Mouse (Mus musculus) liver, embryonic 14.5 days (tissue): ENCODE data around the gene Rhebl1. TPM values are rescaled to one million over a fixed set of nuclear protein-coding genes. Genes with fewer than 3 reads are reported as not detected.

Source experiments
- ATAC-seq: fragments of 200-750 bp; cut with Nextera tagmentation; 2 replicates; pipeline ENCODE4 v1.8.0; 2017; ENCODE audit warnings: moderate number of reproducible peaks, mild to moderate bottlenecking, moderate library complexity; ENCODE audit not compliant: insufficient read depth
- DNase-seq, 3 experiments: peaks; one replicate each; pipeline ENCODE4 v3.0.0-alpha.2; 2012 to 2013; ENCODE audit warnings: low read depth in 3 of 3, low spot score in 3 of 3
- H3K27ac ChIP-seq: fragments of 300-500 bp; sonication (generic); 2 replicates; pipeline ENCODE4 v1.5.1; 2014; ENCODE audit warnings: moderate library complexity, mild to moderate bottlenecking, control low read depth, inconsistent platforms
- H3K27me3 ChIP-seq: fragments of 300-500 bp; sonication (generic); 2 replicates; pipeline ENCODE4 v1.6.1; 2014; ENCODE audit warnings: mild to moderate bottlenecking, low read length, moderate library complexity; ENCODE audit not compliant: control insufficient read depth, insufficient read depth
- H3K36me3 ChIP-seq: fragments of 300-500 bp; sonication (generic); replicated peaks from 2 replicates; pipeline ENCODE4 v1.6.1; 2014; ENCODE audit warnings: low read depth; ENCODE audit not compliant: control insufficient read depth, insufficient read depth
- H3K4me1 ChIP-seq, 2 experiments: fragments of 200-500 bp in 1 of 2; fragments of 300-500 bp in 1 of 2; sonication (generic) in 1 of 2; replicated peaks; 2 replicates each; pipeline ENCODE4 v1.6.1; 2012 to 2014; ENCODE audit warnings: antibody characterized with exemption in 1 of 2, inconsistent platforms in 1 of 2, low read length in 1 of 2; ENCODE audit not compliant: control insufficient read depth in 2 of 2, insufficient read depth in 2 of 2
- H3K4me2 ChIP-seq: fragments of 300-500 bp; sonication (generic); 2 replicates; pipeline ENCODE4 v1.6.1; 2014; ENCODE audit warnings: low read depth, mild to moderate bottlenecking, control low read depth, moderate library complexity
- H3K4me3 ChIP-seq, 2 experiments: fragments of 200-500 bp in 1 of 2; fragments of 300-500 bp in 1 of 2; sonication (generic) in 1 of 2; 2 replicates each; pipeline ENCODE4 v1.5.1; 2012 to 2014; ENCODE audit warnings: low read depth in 2 of 2, low read length in 2 of 2, mild to moderate bottlenecking in 2 of 2, control low read depth in 1 of 2, inconsistent platforms in 1 of 2, moderate library complexity in 1 of 2; ENCODE audit not compliant: insufficient read depth in 1 of 2
- H3K9ac ChIP-seq: fragments of 300-500 bp; sonication (generic); replicated peaks from 2 replicates; pipeline ENCODE4 v1.6.1; 2014; ENCODE audit warnings: mild to moderate bottlenecking, control low read depth, moderate library complexity
- H3K9me3 ChIP-seq: fragments of 300-500 bp; sonication (generic); 2 replicates; pipeline ENCODE4 v1.6.1; 2016; ENCODE audit warnings: low read length, mixed read lengths; ENCODE audit not compliant: control insufficient read depth
- CTCF ChIP-seq: IDR thresholded peaks from 2 replicates; pipeline ENCODE4 v1.5.1; 2016; ENCODE audit warnings: antibody characterized with exemption, low read depth, control low read depth
- EP300 ChIP-seq: IDR thresholded peaks from 2 replicates; pipeline ENCODE4 v1.6.1; 2016; ENCODE audit warnings: antibody characterized with exemption, low read depth
- WGBS: fragments of 180-500 bp; shearing (Covaris S2); extraction: QIAGEN DNeasy Blood & Tissue Kit; methylation state at CpG from one replicate; pipeline ENCODE4 v1.1.7; 2014; ENCODE audit not compliant: insufficient replicate concordance; 5-methylcytosine and 5-hydroxymethylcytosine counted together
- polyA plus RNA-seq, 2 experiments: library from polyadenylated mRNA; depleted of rRNA in 1 of 2; stranded (reverse) in 1 of 2; unstranded in 1 of 2; fragments of >200 nt; fragmentation: Nextera tagmentation in 1 of 2; extraction: Ambion mirVana in 1 of 2; gene quantifications; 2 replicates each; pipeline versions ENCODE4 v1.2.1 to v1.2.3; 2012 to 2014

The Rhebl1 gene
- polyA plus RNA-seq, 2 experiments = 2.5 to 3.2 TPM

DNA sequence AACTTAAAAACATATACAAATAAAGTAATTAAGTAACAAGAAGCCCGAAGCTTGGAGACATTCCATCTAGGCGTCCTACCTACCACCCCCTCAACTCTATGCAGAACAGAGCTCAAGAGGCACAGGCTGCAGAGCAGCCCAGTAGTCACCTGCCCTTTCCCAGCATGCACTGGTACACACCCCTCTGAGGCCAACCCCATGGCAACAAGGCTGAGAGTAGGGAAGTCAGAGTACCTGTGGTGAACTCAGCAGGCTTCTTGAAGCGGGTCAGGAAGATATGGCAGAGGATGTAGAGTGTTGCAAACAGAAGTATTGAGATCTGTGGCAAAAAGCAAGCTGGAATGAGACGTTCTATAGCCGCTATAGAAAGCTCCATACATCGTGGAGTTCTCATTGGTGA lies 20.6 kb upstream of the Rhebl1 start:
- Histone ChIP-seq H3K27me3 (no peaks in the 10 kb centered on the region), H3K27ac (no peak overlapping the region), H3K9ac (no peak overlapping the region), H3K4me1 (peaks cover 9 to 14% of the 10 kb centered on the region in 2 experiments), H3K9me3 (no peaks in the 10 kb centered on the region), H3K4me2 (no peak overlapping the region), H3K36me3 (no peaks in the 10 kb centered on the region), H3K4me3 (no peak overlapping the region)
- no peak for TF ChIP-seq CTCF
- no peak for TF ChIP-seq EP300
- no peak for DNase-seq
- 75% methylated on average over 6 of the region's 6 CpGs for WGBS
- no peak for ATAC-seq

- Histone ChIP-seq H3K4me1 (no peaks in the 10 kb centered on the region), H3K4me3 (no peak overlapping the region), H3K27me3 (peaks cover 9% of the 10 kb centered on the region; the same call in 1 of the 2 replicates), H3K4me2 (no peak overlapping the region), H3K9me3 (no peaks in the 10 kb centered on the region), H3K27ac (no peak overlapping the region), H3K36me3 (no peaks in the 10 kb centered on the region), H3K9ac (no peak overlapping the region)
- DNase-seq (no peak), ATAC-seq (no peak)
- WGBS = 36% methylated on average over 10 of the region's 10 CpGs
- peak; percentile 84 for TF ChIP-seq CTCF
- no peak for TF ChIP-seq EP300
Observed at GRCm38 (mm10) chr15:98904692-98905091, 10.4 kb upstream of the Rhebl1 start.

DNA sequence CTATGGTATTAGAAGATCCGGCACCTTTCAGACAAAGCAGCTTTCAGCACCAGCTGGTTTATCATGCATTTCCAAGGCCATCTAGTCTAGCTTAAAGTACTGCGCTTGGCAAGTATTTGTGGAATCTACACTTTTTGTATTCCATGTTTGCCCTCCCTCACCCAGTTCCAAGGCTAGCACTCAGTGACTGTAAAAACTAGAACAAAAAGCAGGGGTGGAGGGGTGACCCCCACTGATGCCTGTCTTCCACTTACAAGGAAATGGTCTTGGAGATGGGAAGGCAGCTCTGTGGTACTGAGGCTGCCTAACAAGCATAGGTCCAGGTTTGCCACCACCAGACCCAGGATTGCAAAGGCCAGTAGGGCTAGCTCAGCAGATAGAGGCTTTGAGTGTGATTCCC lies 8.3 kb upstream of the Rhebl1 start:
- no peak overlapping the region for H3K27ac ChIP-seq
- no peak overlapping the region for H3K4me3 ChIP-seq
- no peak overlapping the region for H3K4me2 ChIP-seq
- H3K36me3 ChIP-seq = no peaks in the 10 kb centered on the region
- H3K9ac ChIP-seq = no peak overlapping the region
- no peak for ATAC-seq
- H3K9me3 ChIP-seq = no peaks in the 10 kb centered on the region
- TF ChIP-seq EP300 (no peak), CTCF (no peak)
- peaks cover 29% of the 10 kb centered on the region for H3K27me3 ChIP-seq
- H3K4me1 ChIP-seq = no peaks in the 10 kb centered on the region
- DNase-seq = no peak
- 84% methylated on average over 2 of the region's 2 CpGs for WGBS

DNA sequence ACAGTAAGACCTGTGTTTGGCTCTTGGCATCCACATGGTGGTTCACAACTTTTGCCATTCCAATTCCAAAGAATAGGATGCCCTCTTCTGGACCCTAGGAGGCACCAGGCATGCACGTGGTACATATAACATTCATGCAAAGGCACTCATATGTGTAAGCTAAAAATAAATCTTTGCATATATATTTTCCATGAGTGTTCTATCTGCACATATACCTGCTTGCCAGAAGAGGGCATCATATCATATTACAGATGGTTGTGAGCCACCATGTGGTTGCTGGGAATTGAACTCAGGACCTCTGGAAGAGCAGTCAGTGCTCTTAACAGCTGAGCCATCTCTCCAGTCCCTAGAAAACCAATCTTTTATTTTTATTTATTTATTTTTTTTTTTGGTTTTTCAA lies 7.2 kb upstream of the Rhebl1 start:
- Histone ChIP-seq H3K4me1 (peaks cover 0 to 2% of the 10 kb centered on the region in 2 experiments; a peak in 1 of 4 replicates), H3K36me3 (no peaks in the 10 kb centered on the region), H3K9ac (no peak overlapping the region), H3K9me3 (no peaks in the 10 kb centered on the region), H3K27ac (no peak overlapping the region), H3K27me3 (peaks cover 39% of the 10 kb centered on the region), H3K4me3 (no peak overlapping the region), H3K4me2 (no peak overlapping the region)
- ATAC-seq = no peak
- 28% methylated on average over 1 of the region's 1 CpGs for WGBS
- TF ChIP-seq EP300 (no peak), CTCF (0 out of 2 replicates have a peak, but pooled peaks have one; percentile 14)
- no peak for DNase-seq

DNA sequence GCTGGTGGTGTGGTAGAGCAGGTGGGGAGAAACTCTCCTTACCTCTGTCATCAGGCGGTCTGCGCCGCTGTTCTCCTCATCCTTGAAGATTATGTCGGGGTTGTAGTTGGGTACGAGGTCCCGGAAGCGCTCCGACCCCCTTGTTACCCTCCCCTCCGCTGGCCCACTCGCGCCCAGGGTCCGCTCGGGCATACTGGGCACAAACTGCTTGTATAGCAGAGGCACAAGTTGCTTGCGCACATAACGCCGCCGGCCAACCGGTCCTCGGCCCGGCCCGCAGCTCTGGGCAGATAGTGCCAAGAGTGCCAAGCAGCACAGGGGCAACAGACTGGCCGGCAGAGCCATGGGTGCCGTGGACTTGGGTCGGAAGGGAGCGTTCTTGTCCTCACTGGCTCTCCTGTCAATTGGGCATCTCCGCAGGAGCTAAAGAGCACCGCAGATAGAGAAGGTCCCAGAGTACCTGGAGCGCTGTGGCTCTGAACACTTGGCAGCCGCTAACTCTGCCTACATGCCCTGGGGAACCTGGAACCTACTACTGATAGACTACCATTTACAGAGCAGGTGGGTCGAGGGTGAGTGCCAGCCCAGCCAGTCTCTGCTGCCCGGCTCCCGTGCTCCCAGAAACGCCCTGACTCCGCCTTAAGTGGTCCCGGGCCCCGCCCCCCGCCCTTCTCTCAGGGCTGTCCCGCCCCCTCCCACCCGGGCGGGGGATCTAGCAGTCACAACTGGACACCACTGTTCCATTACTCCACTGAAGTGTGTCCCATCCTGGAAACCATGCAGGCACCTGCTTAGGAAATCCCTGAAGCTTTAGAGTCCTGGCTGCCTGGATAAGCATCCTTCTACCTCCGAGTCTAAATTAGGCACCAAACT lies 3.8 kb upstream of the Rhebl1 start, which contains the start of gene Dhh:
Dhh (minus strand) TSS at position 613 of the 873 bp plus-strand sequence.
- H3K4me1 ChIP-seq = peaks cover 5 to 7% of the 10 kb centered on the region in 2 experiments; a peak in 3 of 4 replicates
- H3K36me3 ChIP-seq = no peaks in the 10 kb centered on the region
- H3K27ac ChIP-seq = no peak within 1 kb of the TSS
- peaks cover 73% of the 10 kb centered on the region for H3K27me3 ChIP-seq
- TF ChIP-seq CTCF (no peak), EP300 (no peak)
- H3K4me2 ChIP-seq = peak within 1 kb of the TSS; percentile 8; the same call in 1 of the 2 replicates
- H3K9ac ChIP-seq = no peak within 1 kb of the TSS
- no peaks in the 10 kb centered on the region for H3K9me3 ChIP-seq
- ATAC-seq = no peak
- H3K4me3 ChIP-seq = no peak within 1 kb of the TSS
- 2% methylated on average over 41 of the region's 41 CpGs for WGBS
- no peak for DNase-seq
